Mouse (Mus musculus) kidney, postnatal 14 days (tissue): ENCODE measurements around the gene Slc25a27.

ENCODE experiments used
- DNase-seq: peaks from one replicate; pipeline ENCODE4 v3.0.0; 2022; ENCODE audit warnings: mixed read lengths

The Slc25a27 gene

GRCm38 (mm10) chr17:43645136-43645535 lies 21.9 kb downstream of the Slc25a27 start:
- no peak for DNase-seq

GRCm38 (mm10) chr17:43644375-43644774 lies 22.6 kb downstream of the Slc25a27 start:
- DNase-seq, result no peak

GRCm38 (mm10) chr17:43643191-43643590 lies 23.8 kb downstream of the Slc25a27 start:
- no peak for DNase-seq

GRCm38 (mm10) chr17:43640825-43641224 lies 26.2 kb downstream of the Slc25a27 start:
- no peak for DNase-seq

GRCm38 (mm10) chr17:43637146-43637545 lies 29.9 kb downstream of the Slc25a27 start:
- DNase-seq, result no peak

GRCm38 (mm10) chr17:43630427-43630760 lies 36.6 kb downstream of the Slc25a27 start:
- DNase-seq, result no peak

GRCm38 (mm10) chr17:43629496-43630426 lies 37.3 kb downstream of the Slc25a27 start, which contains the start of gene Tdrd6:
Gene Tdrd6, minus strand, starts transcription at chr17:43630299.
- DNase-seq, result peak; percentile 14

- no peak for DNase-seq
Measured at GRCm38 (mm10) chr17:43629026-43629495, 38.0 kb downstream of the Slc25a27 start.

- no peak for DNase-seq
Measured at GRCm38 (mm10) chr17:43628246-43628645, 38.8 kb downstream of the Slc25a27 start.

GRCm38 (mm10) chr17:43622076-43622475 lies 44.9 kb downstream of the Slc25a27 start:
- DNase-seq, result no peak

GRCm38 (mm10) chr17:43619156-43619555 lies 47.9 kb downstream of the Slc25a27 start:
- no peak for DNase-seq

- DNase-seq, result no peak
Measured at GRCm38 (mm10) chr17:43612221-43612620, 54.8 kb downstream of the Slc25a27 start.

GRCm38 (mm10) chr17:43611586-43611985 lies 55.4 kb downstream of the Slc25a27 start:
- DNase-seq, result peak; percentile 47

GRCm38 (mm10) chr17:43606704-43607103 lies 60.3 kb downstream of the Slc25a27 start:
- peak; percentile 78 for DNase-seq

GRCm38 (mm10) chr17:43598706-43599105 lies 68.3 kb downstream of the Slc25a27 start:
- no peak for DNase-seq

GRCm38 (mm10) chr17:43597742-43598141 lies 69.3 kb downstream of the Slc25a27 start:
- no peak for DNase-seq

- DNase-seq, result no peak
Measured at GRCm38 (mm10) chr17:43592296-43593291, 74.4 kb downstream of the Slc25a27 start.
